Mouse (Mus musculus) neutrophil, adult 5-6 weeks (primary cell): ENCODE measurements at regions not wholly inside any gene's neighbourhood (a gene's known extent, or its start where the extent isn't known, plus 50 kb on each side); places are given as distances from the start of the nearest gene placed in this dataset.
A peak's percentile ranks its signal among the peaks of the same experiment; 100 is the strongest.

Experiments
- ATAC-seq: fragments of 151-379, 151-347 bp; 2 replicates; pipeline ENCODE4 v1.8.0; 2017; ENCODE audit warnings: mild to moderate bottlenecking, moderate TSS enrichment; ENCODE audit not compliant: insufficient number of reproducible peaks, poor library complexity, low FRiP score, severe bottlenecking; ENCODE audit errors: extremely low read depth

- no peak for ATAC-seq
Measured at GRCm38 (mm10) chr6:147747945-147748344, 272.3 kb downstream of the Ccdc91 start.

- no peak for ATAC-seq
Measured at GRCm38 (mm10) chr6:147752301-147752700, 276.7 kb downstream of the Ccdc91 start.

DNA sequence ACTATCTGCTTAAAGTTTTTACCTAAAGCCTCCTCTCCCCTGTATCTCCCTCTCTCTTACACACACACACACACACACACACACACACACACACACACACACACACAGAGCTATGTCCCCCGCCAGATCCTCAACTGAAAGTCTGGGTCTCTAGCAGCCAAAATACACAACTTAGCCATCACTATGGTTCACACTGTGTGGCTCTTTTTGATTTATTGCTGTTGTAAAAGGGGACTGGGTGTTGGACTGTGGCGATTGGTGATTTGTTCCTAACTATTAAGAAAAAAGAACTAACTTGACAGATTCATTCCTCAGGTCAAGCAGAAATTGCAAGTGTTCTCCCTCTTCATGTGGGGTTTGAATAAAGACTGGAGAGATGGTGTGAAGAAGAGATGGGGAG, 278.2 kb downstream of the Ccdc91 start:
- no peak for ATAC-seq

- ATAC-seq, result no peak
Measured at GRCm38 (mm10) chr6:147755750-147756523, 280.3 kb downstream of the Ccdc91 start.

DNA sequence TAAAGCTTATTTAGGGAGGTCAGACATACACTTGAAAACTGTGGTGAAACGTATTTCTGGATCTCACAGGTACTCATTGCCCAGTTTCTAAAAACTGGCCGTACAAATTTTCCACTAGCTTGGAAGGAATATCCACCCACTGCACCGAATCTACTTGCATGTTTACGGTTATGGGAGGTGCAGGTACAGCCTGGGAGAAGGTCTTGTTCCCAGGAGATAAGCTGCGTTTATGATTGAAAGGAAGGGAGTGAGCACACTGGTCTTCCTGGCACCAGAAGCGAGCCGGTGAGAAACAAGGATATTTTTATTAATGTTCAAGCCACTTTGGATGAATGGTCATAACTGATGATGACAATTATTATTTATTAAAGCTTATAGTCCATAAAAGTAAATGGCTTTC, 283.9 kb downstream of the Ccdc91 start:
- ATAC-seq, result no peak

GRCm38 (mm10) chr6:147760113-147760512, 284.5 kb downstream of the Ccdc91 start:
- no peak for ATAC-seq

GRCm38 (mm10) chr6:147765241-147765640, 281.8 kb upstream of the Far2 start:
- no peak for ATAC-seq

- ATAC-seq, result no peak
Measured at GRCm38 (mm10) chr6:147769180-147769579, 277.9 kb upstream of the Far2 start.

GRCm38 (mm10) chr6:147770034-147770433, 277.0 kb upstream of the Far2 start:
- no peak for ATAC-seq

DNA sequence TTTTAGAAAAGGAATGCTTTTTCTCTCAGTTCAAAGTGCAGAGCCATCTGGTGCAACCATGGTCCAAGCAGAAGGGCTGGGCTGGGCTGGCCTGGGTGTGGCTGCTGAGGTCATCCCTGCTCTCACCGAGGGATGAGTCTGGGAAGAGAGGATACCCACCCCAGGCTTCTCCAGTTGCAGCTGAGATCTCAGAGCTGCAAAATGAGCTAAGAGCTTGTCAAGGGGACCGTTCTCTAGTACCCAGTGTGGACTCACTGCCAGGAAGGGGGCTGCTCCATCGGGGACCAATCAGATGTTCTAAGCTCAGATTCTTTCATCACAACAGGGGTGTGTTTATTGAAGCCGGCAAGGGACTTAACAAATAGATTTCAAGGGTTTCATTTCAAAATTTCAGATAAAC, 275.6 kb upstream of the Far2 start:
- ATAC-seq, result no peak

GRCm38 (mm10) chr6:147773904-147774303, 273.2 kb upstream of the Far2 start:
- ATAC-seq, result no peak

GRCm38 (mm10) chr6:147774626-147775025, 272.4 kb upstream of the Far2 start:
- ATAC-seq, result no peak

DNA sequence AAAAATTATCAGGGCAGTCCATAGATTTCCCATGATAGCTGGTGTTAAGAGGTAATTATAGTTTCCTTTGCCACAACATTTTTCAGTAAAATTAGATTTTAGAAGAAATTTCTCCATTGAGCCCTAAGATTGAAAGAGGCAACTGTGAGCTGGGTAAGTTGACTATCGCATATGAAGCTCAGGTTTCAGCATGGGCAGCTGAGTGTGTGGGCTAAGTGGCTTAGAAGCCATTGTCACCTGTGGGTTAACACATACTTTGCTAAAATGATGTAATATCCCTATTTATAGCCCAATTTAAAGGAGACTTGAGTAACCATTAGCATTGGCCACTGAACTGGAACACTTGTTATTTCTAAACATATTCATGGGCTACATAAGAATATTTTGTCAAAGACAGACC, 267.6 kb upstream of the Far2 start:
- ATAC-seq, result no peak

DNA sequence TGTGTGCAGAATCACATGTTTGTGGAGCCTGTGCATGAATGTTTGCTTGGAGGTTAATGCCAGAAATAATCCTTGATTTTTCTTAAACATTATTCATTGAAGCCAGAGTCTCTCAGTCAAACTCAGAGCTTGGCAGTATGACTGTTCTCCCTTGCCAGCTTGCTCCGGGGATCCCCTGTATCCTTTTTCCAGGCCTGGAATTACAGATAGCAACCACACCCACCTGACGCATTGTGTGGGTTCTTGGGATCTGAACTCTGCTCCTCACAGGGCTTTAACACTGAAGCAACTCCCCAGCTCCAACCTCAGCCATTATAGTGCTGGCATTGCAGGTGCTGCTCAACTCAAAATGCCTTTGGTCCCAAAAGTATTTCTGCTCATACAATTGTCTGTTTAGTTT, 262.8 kb upstream of the Far2 start:
- ATAC-seq, result no peak

DNA sequence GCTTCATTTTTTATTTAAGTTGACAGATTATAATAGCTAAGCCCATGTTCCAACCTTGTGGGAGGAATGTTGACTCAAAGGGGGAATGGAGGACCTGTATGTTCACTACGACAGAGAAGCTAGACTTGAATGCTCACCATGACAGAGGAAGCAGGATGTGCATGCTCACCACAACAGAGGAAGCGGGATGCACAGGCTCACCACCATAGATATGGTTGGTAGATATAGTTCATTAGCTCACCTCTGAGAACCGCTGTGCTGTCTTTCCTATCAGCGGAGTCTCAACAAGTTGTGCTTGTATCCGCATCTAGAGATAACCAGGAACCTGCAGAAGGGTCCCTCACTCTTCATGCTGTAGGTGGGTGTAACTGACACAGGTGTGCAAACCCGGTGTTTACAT, 262.2 kb upstream of the Far2 start:
- no peak for ATAC-seq

- ATAC-seq, result no peak
Measured at GRCm38 (mm10) chr6:147788095-147788494, 259.0 kb upstream of the Far2 start.

GRCm38 (mm10) chr6:147789112-147789511, 257.9 kb upstream of the Far2 start:
- no peak for ATAC-seq

GRCm38 (mm10) chr6:147793811-147794210, 253.2 kb upstream of the Far2 start:
- no peak for ATAC-seq

DNA sequence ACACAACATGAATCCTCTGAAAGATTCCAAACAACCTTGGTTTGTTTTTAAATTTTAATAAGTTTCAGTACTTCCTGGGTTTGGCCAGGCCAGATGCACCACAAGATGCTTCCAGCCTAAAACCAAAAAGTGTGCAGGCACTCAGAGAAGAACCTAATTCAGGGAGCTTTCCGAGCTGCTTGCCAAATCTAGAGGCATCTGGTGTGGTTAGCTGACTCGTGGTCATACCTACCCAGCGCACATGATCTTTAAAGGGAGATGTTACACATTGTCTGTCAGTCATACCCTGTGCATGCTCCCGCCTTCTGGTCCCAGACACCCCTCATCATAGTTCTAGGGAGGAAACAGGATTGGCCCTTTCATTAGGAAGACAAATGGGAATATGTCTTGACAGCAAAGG, 252.7 kb upstream of the Far2 start:
- no peak for ATAC-seq

- peak; percentile 61; the same call in 1 of the 2 replicates for ATAC-seq
Measured at GRCm38 (mm10) chr6:147799009-147799727, 247.9 kb upstream of the Far2 start.
